Mouse (Mus musculus) limb, embryonic 13.5 days (tissue): ENCODE data around the gene Pnpla3. TPM values are rescaled to one million over a fixed set of nuclear protein-coding genes. Genes with fewer than 3 reads are reported as not detected.
A peak's percentile ranks its signal among the peaks of the same experiment; 100 is the strongest.

Experiments used
- ATAC-seq: fragments of 200-750 bp; cut with Nextera tagmentation; 2 replicates; pipeline ENCODE4 v1.8.0; 2017; ENCODE audit warnings: low read depth, moderate number of reproducible peaks, moderate TSS enrichment; ENCODE audit not compliant: low FRiP score
- H3K27ac ChIP-seq: fragments of 300-500 bp; sonication (generic); 2 replicates; pipeline ENCODE4 v1.5.1; 2015; ENCODE audit warnings: inconsistent platforms, mild to moderate bottlenecking, moderate library complexity
- H3K27me3 ChIP-seq: fragments of 300-500 bp; sonication (generic); 2 replicates; pipeline ENCODE4 v1.6.1; 2015; ENCODE audit warnings: mild to moderate bottlenecking, inconsistent platforms
- H3K36me3 ChIP-seq: fragments of 300-500 bp; sonication (generic); 2 replicates; pipeline ENCODE4 v1.6.1; 2015; ENCODE audit warnings: inconsistent platforms, mild to moderate bottlenecking, moderate library complexity
- H3K4me1 ChIP-seq: fragments of 300-500 bp; sonication (generic); 2 replicates; pipeline ENCODE4 v1.6.1; 2015; ENCODE audit warnings: inconsistent platforms
- H3K4me2 ChIP-seq: fragments of 300-500 bp; sonication (generic); replicated peaks from 2 replicates; pipeline ENCODE4 v1.6.1; 2015; ENCODE audit warnings: inconsistent platforms, mild to moderate bottlenecking, moderate library complexity
- H3K4me3 ChIP-seq: fragments of 300-500 bp; sonication (generic); 2 replicates; pipeline ENCODE4 v1.5.1; 2015; ENCODE audit warnings: moderate library complexity, mild to moderate bottlenecking, inconsistent platforms
- H3K9ac ChIP-seq: fragments of 300-500 bp; sonication (generic); 2 replicates; pipeline ENCODE4 v1.6.1; 2015; ENCODE audit warnings: mild to moderate bottlenecking, inconsistent platforms
- H3K9me3 ChIP-seq: fragments of 300-500 bp; sonication (generic); 2 replicates; pipeline ENCODE4 v1.6.1; 2016; ENCODE audit warnings: inconsistent platforms
- WGBS: fragments of 180-500 bp; shearing (Covaris S2); methylation state at CpG from one replicate; pipeline ENCODE4 v1.1.7; 2015; 5-methylcytosine and 5-hydroxymethylcytosine counted together
- polyA plus RNA-seq: library from polyadenylated mRNA; unstranded; fragments of >200 nt; fragmentation: Nextera tagmentation; extraction: Ambion mirVana; gene quantifications from 2 replicates; pipeline ENCODE4 v1.2.1, GENCODE M21; 2015

Gene Pnpla3
- 0.59 and 0.94 TPM in 2 replicates for polyA plus RNA-seq

- Histone ChIP-seq H3K4me2 (peak within 1 kb of the TSS; percentile 96), H3K27me3 (peaks cover 24% of the 10 kb centered on the region), H3K27ac (no peak within 1 kb of the TSS), H3K9me3 (no peaks in the 10 kb centered on the region), H3K9ac (peak within 1 kb of the TSS; percentile 66; the same call in 1 of the 2 replicates), H3K36me3 (no peaks in the 10 kb centered on the region), H3K4me1 (peaks cover 14% of the 10 kb centered on the region), H3K4me3 (peak within 1 kb of the TSS; percentile 50)
- peak; percentile 97 for ATAC-seq
- under 1% methylated on average over 28 of the region's 28 CpGs for WGBS
These were observed at the start of gene Pnpla3 for GRCm38 (mm10) chr15:84167600-84167999. Gene Pnpla3 (plus strand): TSS chr15:84167837.

- no peaks in the 10 kb centered on the region for H3K9me3 ChIP-seq
- 22% methylated on average over 6 of the region's 6 CpGs for WGBS
- no peak for ATAC-seq
- H3K36me3 ChIP-seq = no peaks in the 10 kb centered on the region
- H3K27me3 ChIP-seq = no peaks in the 10 kb centered on the region
- H3K27ac ChIP-seq = no peak overlapping the region
- H3K4me2 ChIP-seq = no peak overlapping the region
- H3K4me1 ChIP-seq = no peaks in the 10 kb centered on the region
- H3K4me3 ChIP-seq = no peak overlapping the region
- H3K9ac ChIP-seq = no peak overlapping the region
These were observed 47.0 kb upstream of the Pnpla3 start for GRCm38 (mm10) chr15:84120612-84121011.

- Histone ChIP-seq H3K4me2 (no peak overlapping the region), H3K4me1 (no peaks in the 10 kb centered on the region), H3K27ac (no peak overlapping the region), H3K36me3 (no peaks in the 10 kb centered on the region), H3K9ac (0 out of 2 replicates have a peak overlapping the region, but pooled peaks have one; percentile 31), H3K27me3 (no peaks in the 10 kb centered on the region), H3K4me3 (no peak overlapping the region), H3K9me3 (no peaks in the 10 kb centered on the region)
- no peak for ATAC-seq
- WGBS = 66% methylated on average over 7 of the region's 7 CpGs
These were observed 46.6 kb upstream of the Pnpla3 start for GRCm38 (mm10) chr15:84121036-84121435.

- Histone ChIP-seq H3K4me1 (no peaks in the 10 kb centered on the region), H3K4me3 (no peak within 1 kb of the TSS), H3K9me3 (no peaks in the 10 kb centered on the region), H3K27ac (no peak within 1 kb of the TSS), H3K9ac (no peak within 1 kb of the TSS), H3K36me3 (no peaks in the 10 kb centered on the region), H3K4me2 (no peak within 1 kb of the TSS), H3K27me3 (no peaks in the 10 kb centered on the region; the same call in 1 of the 2 replicates)
- WGBS = 63% methylated on average over 8 of the region's 8 CpGs
- no peak for ATAC-seq
These were observed 44.6 kb upstream of the Pnpla3 start, which contains the start of gene Pnpla5 for GRCm38 (mm10) chr15:84123075-84123474. Gene Pnpla5 (minus strand): TSS chr15:84123175.

GRCm38 (mm10) chr15:84124086-84124485, 43.6 kb upstream of the Pnpla3 start:
- no peak overlapping the region for H3K27ac ChIP-seq
- H3K27me3 ChIP-seq = no peaks in the 10 kb centered on the region; the same call in 1 of the 2 replicates
- H3K4me3 ChIP-seq = no peak overlapping the region
- WGBS = 65% methylated on average over 7 of the region's 7 CpGs
- H3K4me2 ChIP-seq = no peak overlapping the region
- H3K9ac ChIP-seq = no peak overlapping the region
- no peaks in the 10 kb centered on the region for H3K9me3 ChIP-seq
- ATAC-seq = no peak
- H3K36me3 ChIP-seq = no peaks in the 10 kb centered on the region
- H3K4me1 ChIP-seq = no peaks in the 10 kb centered on the region

- Histone ChIP-seq H3K9ac (no peak overlapping the region), H3K4me2 (no peak overlapping the region), H3K9me3 (no peaks in the 10 kb centered on the region), H3K27me3 (no peaks in the 10 kb centered on the region; the same call in 1 of the 2 replicates), H3K4me3 (no peak overlapping the region), H3K4me1 (no peaks in the 10 kb centered on the region), H3K36me3 (no peaks in the 10 kb centered on the region), H3K27ac (no peak overlapping the region)
- WGBS = 65% methylated on average over 4 of the region's 4 CpGs
- no peak for ATAC-seq
These were observed 41.2 kb upstream of the Pnpla3 start for GRCm38 (mm10) chr15:84126447-84126846.

GRCm38 (mm10) chr15:84126871-84127270, 40.8 kb upstream of the Pnpla3 start:
- no peaks in the 10 kb centered on the region for H3K9me3 ChIP-seq
- H3K4me2 ChIP-seq = no peak overlapping the region
- WGBS = 34% methylated on average over 5 of the region's 5 CpGs
- no peaks in the 10 kb centered on the region for H3K4me1 ChIP-seq
- no peaks in the 10 kb centered on the region; the same call in 1 of the 2 replicates for H3K27me3 ChIP-seq
- H3K36me3 ChIP-seq = no peaks in the 10 kb centered on the region
- H3K27ac ChIP-seq = no peak overlapping the region
- H3K9ac ChIP-seq = no peak overlapping the region
- no peak overlapping the region for H3K4me3 ChIP-seq
- ATAC-seq = no peak

- no peaks in the 10 kb centered on the region for H3K36me3 ChIP-seq
- no peak for ATAC-seq
- no peaks in the 10 kb centered on the region for H3K9me3 ChIP-seq
- H3K27me3 ChIP-seq = no peaks in the 10 kb centered on the region; the same call in 1 of the 2 replicates
- no peak overlapping the region for H3K27ac ChIP-seq
- H3K9ac ChIP-seq = no peak overlapping the region
- 55% methylated on average over 16 of the region's 16 CpGs for WGBS
- H3K4me2 ChIP-seq = no peak overlapping the region
- no peak overlapping the region for H3K4me3 ChIP-seq
- no peaks in the 10 kb centered on the region for H3K4me1 ChIP-seq
These were observed 36.4 kb upstream of the Pnpla3 start for GRCm38 (mm10) chr15:84131096-84131786.

GRCm38 (mm10) chr15:84131971-84132370, 35.7 kb upstream of the Pnpla3 start:
- H3K9me3 ChIP-seq = no peaks in the 10 kb centered on the region
- no peak overlapping the region for H3K4me3 ChIP-seq
- ATAC-seq = no peak
- no peak overlapping the region for H3K4me2 ChIP-seq
- 92% methylated on average over 7 of the region's 7 CpGs for WGBS
- no peak overlapping the region for H3K9ac ChIP-seq
- no peaks in the 10 kb centered on the region for H3K4me1 ChIP-seq
- no peaks in the 10 kb centered on the region; the same call in 1 of the 2 replicates for H3K27me3 ChIP-seq
- no peak overlapping the region for H3K27ac ChIP-seq
- H3K36me3 ChIP-seq = no peaks in the 10 kb centered on the region

- Histone ChIP-seq H3K4me1 (no peaks in the 10 kb centered on the region), H3K27me3 (no peaks in the 10 kb centered on the region), H3K9ac (no peak overlapping the region), H3K4me3 (no peak overlapping the region), H3K36me3 (no peaks in the 10 kb centered on the region), H3K9me3 (no peaks in the 10 kb centered on the region), H3K4me2 (no peak overlapping the region), H3K27ac (no peak overlapping the region)
- no peak for ATAC-seq
- 64% methylated on average over 4 of the region's 4 CpGs for WGBS
These were observed 34.2 kb upstream of the Pnpla3 start for GRCm38 (mm10) chr15:84133440-84133839.

GRCm38 (mm10) chr15:84135472-84135871, 32.2 kb upstream of the Pnpla3 start:
- Histone ChIP-seq H3K4me3 (no peak overlapping the region), H3K4me2 (no peak overlapping the region), H3K27ac (no peak overlapping the region), H3K4me1 (no peaks in the 10 kb centered on the region), H3K36me3 (no peaks in the 10 kb centered on the region), H3K27me3 (no peaks in the 10 kb centered on the region), H3K9ac (no peak overlapping the region), H3K9me3 (no peaks in the 10 kb centered on the region)
- no peak for ATAC-seq
- 84% methylated on average over 5 of the region's 5 CpGs for WGBS

- no peak overlapping the region for H3K4me3 ChIP-seq
- no peak overlapping the region for H3K4me2 ChIP-seq
- no peaks in the 10 kb centered on the region for H3K36me3 ChIP-seq
- no peaks in the 10 kb centered on the region for H3K4me1 ChIP-seq
- no peak overlapping the region for H3K9ac ChIP-seq
- H3K27ac ChIP-seq = no peak overlapping the region
- no peaks in the 10 kb centered on the region for H3K27me3 ChIP-seq
- ATAC-seq = no peak
- no peaks in the 10 kb centered on the region for H3K9me3 ChIP-seq
- 61% methylated on average over 12 of the region's 12 CpGs for WGBS
These were observed 30.9 kb upstream of the Pnpla3 start for GRCm38 (mm10) chr15:84136473-84137415.
